Mouse (Mus musculus) spleen, adult 2 months (tissue): ENCODE measurements at regions not wholly inside any gene's neighbourhood (a gene's known extent, or its start where the extent isn't known, plus 50 kb on each side); places are given as distances from the start of the nearest gene placed in this dataset.

Experiments
- CTCF ChIP-seq: fragments of 200-500 bp; IDR thresholded peaks from 2 replicates; pipeline ENCODE4 v1.5.1; 2011; ENCODE audit warnings: mild to moderate bottlenecking, inconsistent platforms; ENCODE audit not compliant: insufficient read depth, insufficient read length, insufficient replicate concordance; ENCODE audit errors: extremely low read depth
- POLR2A ChIP-seq: fragments of 200-500 bp; IDR thresholded peaks from 2 replicates; pipeline ENCODE4 v1.6.1; 2011; ENCODE audit warnings: low read depth, low read length, inconsistent platforms

DNA sequence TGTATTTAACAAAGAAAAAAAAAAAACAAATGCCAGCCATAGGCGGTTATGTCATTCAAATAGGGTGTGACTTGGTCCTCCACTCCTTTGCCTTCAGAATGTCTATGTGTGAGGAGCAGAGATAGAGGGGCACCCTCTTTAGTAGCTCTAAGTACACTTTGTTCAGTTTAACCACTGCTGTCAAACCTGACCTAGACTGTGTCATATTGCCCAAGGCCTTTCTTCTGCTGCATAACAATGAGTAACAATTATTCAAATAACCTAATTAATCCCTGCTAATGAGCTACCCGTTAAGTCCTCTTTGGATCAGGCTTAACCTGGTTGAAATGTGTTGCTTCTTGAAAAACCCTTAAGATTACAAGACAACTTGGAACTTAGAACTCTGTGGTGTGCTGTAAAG lies 81.6 kb upstream of the BC052040 start:
- TF ChIP-seq POLR2A (no peak), CTCF (no peak)
